ENCODE assay signal across 9 mouse cellular contexts in the genomic region with DNA sequence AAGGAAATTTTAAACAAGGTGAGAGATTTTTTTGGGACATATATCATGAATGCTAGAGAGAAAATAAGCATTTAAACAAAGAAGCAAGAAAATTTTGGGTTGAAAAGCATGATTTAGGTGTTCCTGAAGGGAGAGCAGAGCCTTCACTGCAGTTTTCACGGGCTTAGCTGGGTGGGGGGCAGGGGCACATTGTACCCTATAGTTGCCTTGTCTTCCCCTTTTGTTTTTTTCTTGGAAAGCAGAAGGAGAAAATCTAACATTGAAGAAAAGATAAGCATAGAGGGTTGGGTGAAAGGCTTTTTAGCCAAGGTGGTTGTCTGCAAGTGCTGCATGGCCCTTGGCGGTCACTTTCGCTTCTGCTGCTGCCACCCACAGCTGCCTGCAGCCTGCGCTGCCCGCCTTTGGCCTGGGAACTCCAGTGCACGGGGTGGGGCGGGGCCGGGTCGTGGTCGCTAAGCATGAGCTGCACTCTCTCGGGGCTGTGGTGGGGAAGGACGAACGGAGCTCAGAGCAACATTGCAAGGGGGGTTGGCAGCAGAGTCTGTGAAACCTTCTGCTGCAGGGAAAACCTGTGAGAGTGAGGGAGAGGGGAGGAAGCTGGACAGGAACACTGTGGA. TPM values are rescaled to one million over a fixed set of nuclear protein-coding genes. Genes with fewer than 3 reads are reported as not detected.
DNase-seq lines count a peak whose midpoint lies in the region; ATAC-seq and TF ChIP-seq lines count a peak whose summit lies in the region.
"Had no signal": no experiment of that assay in that cellular context is flagged by ENCODE, and none has a peak within 500 bp of the region (broad histone marks: within the 10 kb centered on the region; RNA-seq: fewer than 3 reads in every experiment).

No protein-coding gene starts in this region.

- peak overlapping the region; percentile 52 for H3K4me2 ChIP-seq in limb, embryonic 14.5 days (replicated peaks; ENCODE audit: low read depth, low read length, severe bottlenecking)
- H3K4me2 ChIP-seq in midbrain, embryonic 14.5 days (ENCODE audit: low read length): peak overlapping the region; percentile 61

- CTCF ChIA-PET in Patski (lab: Charles Lee): no interaction called here

- H3K4me3 ChIP-seq in hindbrain, embryonic 10.5 days: peak overlapping the region; percentile 55
- H3K4me3 ChIP-seq in limb, embryonic 14.5 days (replicated peaks; ENCODE audit: low read length): peak overlapping the region; percentile 38
- peak overlapping the region; percentile 39 for H3K4me3 ChIP-seq in midbrain, embryonic 14.5 days (replicated peaks; ENCODE audit: low read depth, low read length)

- POLR2A ChIA-PET in Patski (lab: Charles Lee): no interaction called here

- H3K9ac ChIP-seq in limb, embryonic 14.5 days (ENCODE audit: low read depth, low read length, severe bottlenecking): peak overlapping the region; percentile 58
- peak overlapping the region; percentile 49 for H3K9ac ChIP-seq in midbrain, embryonic 14.5 days (replicated peaks; ENCODE audit: low read length)

- in situ Hi-C loops in Patski (cut with MboI; ENCODE audit: low pct_unique_long_range_greater_than_20kb): no loop called here

- H3K9me3 ChIP-seq in hindbrain, embryonic 10.5 days: no peaks in the 10 kb centered on the region
- no peaks in the 10 kb centered on the region for H3K9me3 ChIP-seq in limb, embryonic 14.5 days (ENCODE audit: control insufficient read depth, low read length)
- H3K9me3 ChIP-seq in midbrain, embryonic 14.5 days (ENCODE audit: control insufficient read depth, low read length): no peaks in the 10 kb centered on the region

- H3K27me3 ChIP-seq in Patski: peaks cover 38% of the 10 kb centered on the region
- H3K27me3 ChIP-seq in hindbrain, embryonic 10.5 days (ENCODE audit: insufficient read depth, poor library complexity, severe bottlenecking): peaks cover 5% of the 10 kb centered on the region; the same call in 1 of the 2 replicates
- H3K27me3 ChIP-seq in limb, embryonic 14.5 days (ENCODE audit: control insufficient read depth, insufficient read depth, low read length): no peaks in the 10 kb centered on the region
- no peaks in the 10 kb centered on the region for H3K27me3 ChIP-seq in midbrain, embryonic 14.5 days (ENCODE audit: control insufficient read depth, insufficient read depth, low read length)

- H3K36me3 ChIP-seq in hindbrain, embryonic 10.5 days: no peaks in the 10 kb centered on the region
- no peaks in the 10 kb centered on the region for H3K36me3 ChIP-seq in limb, embryonic 14.5 days (ENCODE audit: control insufficient read depth, insufficient read depth, low read length)
- no peaks in the 10 kb centered on the region for H3K36me3 ChIP-seq in midbrain, embryonic 14.5 days (ENCODE audit: control insufficient read depth, insufficient read depth, low read length)

- peaks cover 10% of the 10 kb centered on the region for H3K4me1 ChIP-seq in hindbrain, embryonic 10.5 days (replicated peaks)
- H3K4me1 ChIP-seq in limb, embryonic 14.5 days (ENCODE audit: control insufficient read depth, insufficient read depth, low read length): no peaks in the 10 kb centered on the region
- H3K4me1 ChIP-seq in midbrain, embryonic 14.5 days (ENCODE audit: control insufficient read depth, insufficient read depth, low read length): 0 out of 2 replicates have a peak, but pooled peaks cover 3% of the 10 kb centered on the region

- peak; percentile 93 for DNase-seq in A20 (ENCODE audit: low read depth, low spot score)
- no peak for DNase-seq in Patski (ENCODE audit: low read depth, low spot score)
- peak; percentile 82 for DNase-seq in hindbrain, embryonic 10.5 days (ENCODE audit: low spot score)
- peak; percentile 25 for DNase-seq in limb, embryonic 14.5 days (ENCODE audit: low spot score)
- peak; percentile 73 for DNase-seq in midbrain, embryonic 14.5 days
- peak; percentile 86 to 87 for DNase-seq in spleen, postnatal 36 days (ENCODE audit: low spot score in 2 of 2)
- DNase-seq in left cerebral cortex, adult 9 months (ENCODE audit: low spot score in 2 of 2): no peak

- no peak for TF ChIP-seq CTCF in Patski (IDR thresholded peaks at IDR 0.05)

- whole genome bisulfite sequencing in hindbrain, embryonic 10.5 days: 0% methylated on average over 13 of the region's 13 CpGs
- 0% methylated on average over 13 of the region's 13 CpGs for WGBS in limb, embryonic 14.5 days
- WGBS in midbrain, embryonic 14.5 days: under 1% methylated on average over 13 of the region's 13 CpGs

- peak; percentile 72 for ATAC-seq in Patski
- peak; percentile 87 for ATAC-seq in erythroid progenitor cell, adult 5-6 weeks (replicated peaks; ENCODE audit: low FRiP score, poor library complexity, severe bottlenecking)
- ATAC-seq in limb, embryonic 14.5 days (ENCODE audit: low FRiP score, low read depth): peak; percentile 82
- peak; percentile 85 for ATAC-seq in midbrain, embryonic 14.5 days (ENCODE audit: low FRiP score, low TSS enrichment)

- no peak for TF ChIP-seq POLR2A in limb, embryonic 14.5 days (IDR thresholded peaks at IDR 0.05; ENCODE audit: borderline replicate concordance, extremely low read depth, insufficient read depth, insufficient read length)

- peak overlapping the region; percentile 86 for H3K27ac ChIP-seq in hindbrain, embryonic 10.5 days
- no peak overlapping the region for H3K27ac ChIP-seq in limb, embryonic 14.5 days (replicated peaks; ENCODE audit: low read depth, low read length)
- 0 out of 2 replicates have a peak overlapping the region, but pooled peaks have one; percentile 26 for H3K27ac ChIP-seq in midbrain, embryonic 14.5 days (replicated peaks; ENCODE audit: low read depth, low read length)

RNA-seq across cellular contexts. Expression of a gene that starts 3.3 kb away (rescaled TPM):
- polyA plus RNA-seq in Patski (2021): not detected
- total RNA-seq in erythroid progenitor cell, adult 5-6 weeks (2015; ENCODE audit: low replicate concordance): 1.4 and 14.7 TPM in 2 replicates
- total RNA-seq in erythroid progenitor cell, adult 5-6 weeks (2017; ENCODE audit: low replicate concordance): 2.7 and 4.1 TPM in 2 replicates
- 0.22 and 0.51 TPM in 2 replicates for polyA plus RNA-seq in hindbrain, embryonic 10.5 days (2016; fragmentation: Nextera tagmentation; extraction: Ambion mirVana)
- polyA plus RNA-seq in limb, embryonic 14.5 days (2012; rRNA removed): 0.10 and 0.15 TPM in 2 replicates
- not detected in 2 replicates for polyA plus RNA-seq in limb, embryonic 14.5 days (2014; fragmentation: Nextera tagmentation; extraction: Ambion mirVana)
- polyA plus RNA-seq in midbrain, embryonic 14.5 days (2014; fragmentation: Nextera tagmentation; extraction: Ambion mirVana): 0.41 and 1.2 TPM in 2 replicates
- total RNA-seq: gastrocnemius, postnatal 4 days had no signal

RNA-seq across cellular contexts. Expression of a gene that starts 51.7 kb away (rescaled TPM):
- not detected for polyA plus RNA-seq in Patski (2021)
- not detected in 2 replicates for total RNA-seq in erythroid progenitor cell, adult 5-6 weeks (2015; ENCODE audit: low replicate concordance)
- not detected in 2 replicates for total RNA-seq in erythroid progenitor cell, adult 5-6 weeks (2017; ENCODE audit: low replicate concordance)
- not detected in 2 replicates for polyA plus RNA-seq in hindbrain, embryonic 10.5 days (2016; fragmentation: Nextera tagmentation; extraction: Ambion mirVana)
- 0.05 and 0.06 TPM in 2 replicates for polyA plus RNA-seq in limb, embryonic 14.5 days (2012; rRNA removed)
- polyA plus RNA-seq in limb, embryonic 14.5 days (2014; fragmentation: Nextera tagmentation; extraction: Ambion mirVana): not detected in 2 replicates
- not detected in 2 replicates for polyA plus RNA-seq in midbrain, embryonic 14.5 days (2014; fragmentation: Nextera tagmentation; extraction: Ambion mirVana)

Comparison
In these comparisons a context has a peak if more than half of its experiments do, and no peak if none do; other contexts are left out.
1. DNase-seq: peak in A20 (single experiment), hindbrain, embryonic 10.5 days (single experiment), limb, embryonic 14.5 days (single experiment), midbrain, embryonic 14.5 days (single experiment) and spleen, postnatal 36 days (2 of 2); none in Patski (single experiment) and left cerebral cortex, adult 9 months (0 of 2).
2. Peak in every context shown above with its lines, with median percentiles within 50 percentile points of each other: ATAC-seq and H3K4me3 ChIP-seq.